Mouse (Mus musculus): ENCODE results near the gene Edrf1. TPM values are rescaled to one million over a fixed set of nuclear protein-coding genes. Genes with fewer than 3 reads are reported as not detected.

Gene Edrf1
- polyA plus RNA-seq, 1 experiment: 5.2 TPM

DNA sequence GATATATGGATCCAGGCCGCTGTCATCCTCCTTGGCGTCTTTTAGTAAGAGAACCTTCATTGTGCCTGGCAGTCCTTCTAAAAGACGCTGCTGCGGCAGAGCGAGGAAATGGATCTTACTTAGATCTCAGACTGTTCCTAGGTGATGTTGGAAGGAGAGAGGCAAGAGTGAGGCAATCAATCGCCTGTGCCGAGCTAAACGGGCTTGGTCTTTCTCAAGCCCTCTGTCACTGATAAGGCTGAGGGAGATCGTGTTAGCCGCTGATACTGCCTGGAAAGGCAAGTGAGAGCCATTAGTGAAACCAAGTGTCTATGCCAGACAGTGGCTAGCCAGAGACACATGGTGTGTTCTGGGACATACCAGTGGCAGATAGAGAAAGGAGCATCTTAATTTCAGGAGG is 65.0 kb downstream of the Edrf1 start:
- H3K4me3 ChIP-seq: no peak overlapping the region
- no peaks in the 10 kb centered on the region for H3K79me2 ChIP-seq (ENCODE audit: control insufficient read depth, insufficient read depth)
- H3K4me2 ChIP-seq (ENCODE audit: low read depth): no peak overlapping the region
- H3K27me3 ChIP-seq (ENCODE audit: control insufficient read depth, insufficient read depth, insufficient read length): no peaks in the 10 kb centered on the region
- no peaks in the 10 kb centered on the region for H3K36me3 ChIP-seq (ENCODE audit: control insufficient read depth, insufficient read depth)
- no peak for TF ChIP-seq MYOD1 (IDR thresholded peaks at IDR 0.05; ENCODE audit: control insufficient read depth in 1 of 3, insufficient read length in 2 of 3, low read depth in 2 of 3)
- no peak for TF ChIP-seq MAX (IDR thresholded peaks at IDR 0.05; ENCODE audit: low read depth)
- no peak for TF ChIP-seq SRF (IDR thresholded peaks at IDR 0.05; ENCODE audit: control insufficient read depth, insufficient read length, low read depth)
- no peak for TF ChIP-seq CEBPB (IDR thresholded peaks at IDR 0.05; ENCODE audit: insufficient read depth, poor library complexity, severe bottlenecking)
- no peak for TF ChIP-seq POLR2A (IDR thresholded peaks at IDR 0.05; ENCODE audit: insufficient read length, low read depth)
- no peak for TF ChIP-seq TCF3 (IDR thresholded peaks at IDR 0.05; ENCODE audit: insufficient read length, low read depth)
- no peak for TF ChIP-seq POLR2AphosphoS2 (IDR thresholded peaks at IDR 0.05; ENCODE audit: insufficient read length, low read depth)
- TF ChIP-seq TCF12 (IDR thresholded peaks at IDR 0.05; ENCODE audit: insufficient read depth, poor library complexity, severe bottlenecking): no peak
- no peak for TF ChIP-seq E2F4 (IDR thresholded peaks at IDR 0.05; ENCODE audit: insufficient read depth)
- no peak for TF ChIP-seq USF1 (IDR thresholded peaks at IDR 0.05; ENCODE audit: low read depth)
- TF ChIP-seq MYOG (IDR thresholded peaks at IDR 0.05; ENCODE audit: control insufficient read depth in 1 of 3, insufficient read depth in 1 of 3, insufficient read length in 2 of 3, low read depth in 2 of 3): no peak
- no peak for TF ChIP-seq REST (IDR thresholded peaks at IDR 0.05; ENCODE audit: insufficient read depth, insufficient read length)
- H3ac ChIP-seq (ENCODE audit: control insufficient read depth, insufficient read length): no peak overlapping the region

DNA sequence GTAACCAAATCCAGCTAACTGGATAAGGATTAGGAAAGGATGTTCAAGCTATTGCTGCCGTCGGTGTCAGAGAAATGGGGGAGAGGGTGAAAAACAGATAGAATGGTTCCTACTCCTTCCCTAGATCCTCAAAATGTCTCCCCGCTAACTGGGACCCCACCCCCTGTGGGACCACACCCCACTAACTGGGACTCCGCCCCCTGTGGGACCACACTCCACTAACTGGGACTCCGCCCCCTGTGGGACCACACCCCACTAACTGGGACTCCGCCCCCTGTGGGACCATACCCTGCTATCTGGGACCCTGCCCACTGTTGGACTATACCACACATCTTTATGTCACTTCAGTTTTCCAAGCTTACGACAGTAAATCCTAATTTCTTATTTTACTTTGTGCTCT is 66.6 kb downstream of the Edrf1 start:
- Histone ChIP-seq H3K4me3 (no peak overlapping the region), H3K27me3 (ENCODE audit: control insufficient read depth, insufficient read depth, insufficient read length) (no peaks in the 10 kb centered on the region), H3K4me2 (ENCODE audit: low read depth) (no peak overlapping the region), H3K79me2 (ENCODE audit: control insufficient read depth, insufficient read depth) (peaks cover 7% of the 10 kb centered on the region), H3ac (ENCODE audit: control insufficient read depth, insufficient read length) (no peak overlapping the region), H3K36me3 (ENCODE audit: control insufficient read depth, insufficient read depth) (no peaks in the 10 kb centered on the region)
- TF ChIP-seq MAX (IDR thresholded peaks at IDR 0.05; ENCODE audit: low read depth) (no peak), MYOD1 (IDR thresholded peaks at IDR 0.05; ENCODE audit: control insufficient read depth in 1 of 3, insufficient read length in 2 of 3, low read depth in 2 of 3) (no peak), SRF (IDR thresholded peaks at IDR 0.05; ENCODE audit: control insufficient read depth, insufficient read length, low read depth) (no peak), CEBPB (IDR thresholded peaks at IDR 0.05; ENCODE audit: insufficient read depth, poor library complexity, severe bottlenecking) (no peak), POLR2AphosphoS2 (IDR thresholded peaks at IDR 0.05; ENCODE audit: insufficient read length, low read depth) (no peak), USF1 (IDR thresholded peaks at IDR 0.05; ENCODE audit: low read depth) (no peak), TCF3 (IDR thresholded peaks at IDR 0.05; ENCODE audit: insufficient read length, low read depth) (no peak), MYOG (IDR thresholded peaks at IDR 0.05; ENCODE audit: control insufficient read depth in 1 of 3, insufficient read depth in 1 of 3, insufficient read length in 2 of 3, low read depth in 2 of 3) (no peak), E2F4 (IDR thresholded peaks at IDR 0.05; ENCODE audit: insufficient read depth) (no peak), REST (IDR thresholded peaks at IDR 0.05; ENCODE audit: insufficient read depth, insufficient read length) (no peak), TCF12 (IDR thresholded peaks at IDR 0.05; ENCODE audit: insufficient read depth, poor library complexity, severe bottlenecking) (no peak), POLR2A (IDR thresholded peaks at IDR 0.05; ENCODE audit: insufficient read length, low read depth) (no peak)

DNA sequence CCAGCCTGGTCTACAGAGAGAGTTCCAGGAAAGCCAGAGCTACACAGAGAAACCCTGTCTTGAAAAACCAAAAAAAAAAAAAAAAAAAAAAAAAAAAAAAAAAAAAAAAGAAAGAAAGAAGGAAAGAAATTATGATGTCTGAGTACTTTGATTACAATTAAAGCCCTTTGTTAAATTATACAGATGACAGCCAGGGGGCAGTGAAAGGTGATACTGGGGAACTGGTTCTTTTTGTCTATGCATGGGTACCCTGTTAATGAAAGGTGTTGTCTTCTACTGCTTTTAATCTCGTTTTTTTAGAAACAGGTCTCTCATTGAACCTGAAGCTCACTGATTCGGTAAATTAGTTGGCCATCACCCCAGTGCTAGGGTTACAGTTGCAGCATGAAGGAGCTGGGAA is 70.0 kb downstream of the Edrf1 start:
- Histone ChIP-seq H3K4me2 (ENCODE audit: low read depth) (no peak overlapping the region), H3K4me3 (no peak overlapping the region)
- TF ChIP-seq POLR2AphosphoS2 (IDR thresholded peaks at IDR 0.05; ENCODE audit: insufficient read length, low read depth) (no peak), E2F4 (IDR thresholded peaks at IDR 0.05; ENCODE audit: insufficient read depth) (no peak), SRF (IDR thresholded peaks at IDR 0.05; ENCODE audit: control insufficient read depth, insufficient read length, low read depth) (no peak), MYOD1 (IDR thresholded peaks at IDR 0.05; ENCODE audit: control insufficient read depth in 1 of 3, insufficient read length in 2 of 3, low read depth in 2 of 3) (no peak), MAX (IDR thresholded peaks at IDR 0.05; ENCODE audit: low read depth) (no peak), USF1 (IDR thresholded peaks at IDR 0.05; ENCODE audit: low read depth) (no peak), TCF3 (IDR thresholded peaks at IDR 0.05; ENCODE audit: insufficient read length, low read depth) (no peak), MYOG (IDR thresholded peaks at IDR 0.05; ENCODE audit: control insufficient read depth in 1 of 3, insufficient read depth in 1 of 3, insufficient read length in 2 of 3, low read depth in 2 of 3) (no peak), REST (IDR thresholded peaks at IDR 0.05; ENCODE audit: insufficient read depth, insufficient read length) (no peak), TCF12 (IDR thresholded peaks at IDR 0.05; ENCODE audit: insufficient read depth, poor library complexity, severe bottlenecking) (no peak), POLR2A (IDR thresholded peaks at IDR 0.05; ENCODE audit: insufficient read length, low read depth) (no peak)

DNA sequence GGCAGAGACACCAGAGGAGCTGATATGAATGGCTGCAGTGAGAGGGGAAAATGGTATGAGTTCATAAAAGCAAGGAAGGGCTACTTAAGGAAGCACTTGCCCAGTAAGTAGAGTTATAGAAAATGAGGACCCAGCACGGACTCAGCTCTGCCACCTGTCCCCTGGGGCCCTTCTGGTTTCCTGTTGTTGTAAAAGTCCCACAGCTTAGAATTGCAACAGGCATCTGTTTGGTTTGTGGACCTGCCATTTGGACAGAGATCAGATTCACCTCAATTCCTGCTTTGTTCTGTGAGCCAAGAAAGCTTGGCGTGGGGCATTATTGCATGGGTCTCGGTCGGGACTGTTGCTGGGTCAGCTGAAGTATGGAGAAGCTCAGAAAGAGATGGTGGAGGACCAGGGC is 78.0 kb downstream of the Edrf1 start:
- Histone ChIP-seq H3K27me3 (ENCODE audit: control insufficient read depth, insufficient read depth, insufficient read length) (no peaks in the 10 kb centered on the region), H3K4me3 (no peak overlapping the region), H3K4me2 (ENCODE audit: low read depth) (no peak overlapping the region), H3ac (ENCODE audit: control insufficient read depth, insufficient read length) (no peak overlapping the region), H3K36me3 (ENCODE audit: control insufficient read depth, insufficient read depth) (peaks cover 47% of the 10 kb centered on the region), H3K79me2 (ENCODE audit: control insufficient read depth, insufficient read depth) (peaks cover 7% of the 10 kb centered on the region)
- TF ChIP-seq MAX (IDR thresholded peaks at IDR 0.05; ENCODE audit: low read depth) (no peak), TCF3 (IDR thresholded peaks at IDR 0.05; ENCODE audit: insufficient read length, low read depth) (no peak), CEBPB (IDR thresholded peaks at IDR 0.05; ENCODE audit: insufficient read depth, poor library complexity, severe bottlenecking) (no peak), MYOD1 (IDR thresholded peaks at IDR 0.05; ENCODE audit: control insufficient read depth in 1 of 3, insufficient read length in 2 of 3, low read depth in 2 of 3) (no peak), SRF (IDR thresholded peaks at IDR 0.05; ENCODE audit: control insufficient read depth, insufficient read length, low read depth) (no peak), POLR2AphosphoS2 (IDR thresholded peaks at IDR 0.05; ENCODE audit: insufficient read length, low read depth) (no peak), TCF12 (IDR thresholded peaks at IDR 0.05; ENCODE audit: insufficient read depth, poor library complexity, severe bottlenecking) (no peak), USF1 (IDR thresholded peaks at IDR 0.05; ENCODE audit: low read depth) (no peak), REST (IDR thresholded peaks at IDR 0.05; ENCODE audit: insufficient read depth, insufficient read length) (no peak), E2F4 (IDR thresholded peaks at IDR 0.05; ENCODE audit: insufficient read depth) (no peak), MYOG (IDR thresholded peaks at IDR 0.05; ENCODE audit: control insufficient read depth in 1 of 3, insufficient read depth in 1 of 3, insufficient read length in 2 of 3, low read depth in 2 of 3) (no peak), POLR2A (IDR thresholded peaks at IDR 0.05; ENCODE audit: insufficient read length, low read depth) (no peak)

More for the DNA sequence above, 70.0 kb downstream of the Edrf1 start:
- H3K79me2 ChIP-seq (ENCODE audit: control insufficient read depth, insufficient read depth): peaks cover 24% of the 10 kb centered on the region
- H3ac ChIP-seq (ENCODE audit: control insufficient read depth, insufficient read length): no peak overlapping the region
- no peaks in the 10 kb centered on the region for H3K27me3 ChIP-seq (ENCODE audit: control insufficient read depth, insufficient read depth, insufficient read length)
- H3K36me3 ChIP-seq (ENCODE audit: control insufficient read depth, insufficient read depth): peaks cover 5% of the 10 kb centered on the region
